Mouse (Mus musculus): Measurements from ENCODE around the gene Rpl23a. TPM values are rescaled to one million over a fixed set of nuclear protein-coding genes. Genes with fewer than 3 reads are reported as not detected.

Gene Rpl23a
- polyA plus RNA-seq, 1 experiment from 2014 or later: 1,230 TPM

DNA sequence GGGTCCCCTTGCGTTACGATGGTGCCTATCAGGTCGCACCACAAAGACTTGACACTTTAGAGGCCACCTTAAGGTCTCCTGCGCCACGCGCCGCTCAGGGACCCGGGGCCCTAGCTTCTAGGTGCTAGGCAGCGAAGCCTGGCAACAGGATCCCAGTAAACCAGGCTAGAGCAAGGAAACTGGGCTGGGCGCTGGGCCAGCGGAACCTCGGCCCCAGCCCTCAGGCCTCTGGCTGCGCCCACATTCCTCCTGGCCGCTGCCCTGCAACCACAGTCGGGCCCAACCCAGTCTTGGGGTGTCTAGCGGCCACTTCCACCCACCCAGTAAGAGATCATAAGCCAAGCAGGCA is 17.6 kb downstream of the Rpl23a start:
- Histone ChIP-seq H3K9me3 (ENCODE audit: control insufficient read depth, low read length) (no peaks in the 10 kb centered on the region), H3K4me1 (ENCODE audit: control insufficient read depth, insufficient read depth, low read length) (peaks cover 28% of the 10 kb centered on the region), H3K27me3 (ENCODE audit: control insufficient read depth, insufficient read depth, low read length) (no peaks in the 10 kb centered on the region), H3K9ac (ENCODE audit: low read length) (peak overlapping the region; percentile 93), H3K36me3 (ENCODE audit: control insufficient read depth, insufficient read depth, low read length) (peaks cover 13% of the 10 kb centered on the region), H3K4me2 (ENCODE audit: low read depth) (peak overlapping the region; percentile 89), H3K27ac (ENCODE audit: low read depth, low read length) (peak overlapping the region; percentile 99; the same call in 1 of the 2 replicates), H3K4me3 (ENCODE audit: low read depth, low read length) (peak overlapping the region; percentile 84)
- DNase-seq (ENCODE audit: low spot score): no peak
- WGBS: 4% methylated on average over 16 of the region's 16 CpGs
- no peak for ATAC-seq (ENCODE audit: insufficient read depth, low FRiP score, low TSS enrichment)

DNA sequence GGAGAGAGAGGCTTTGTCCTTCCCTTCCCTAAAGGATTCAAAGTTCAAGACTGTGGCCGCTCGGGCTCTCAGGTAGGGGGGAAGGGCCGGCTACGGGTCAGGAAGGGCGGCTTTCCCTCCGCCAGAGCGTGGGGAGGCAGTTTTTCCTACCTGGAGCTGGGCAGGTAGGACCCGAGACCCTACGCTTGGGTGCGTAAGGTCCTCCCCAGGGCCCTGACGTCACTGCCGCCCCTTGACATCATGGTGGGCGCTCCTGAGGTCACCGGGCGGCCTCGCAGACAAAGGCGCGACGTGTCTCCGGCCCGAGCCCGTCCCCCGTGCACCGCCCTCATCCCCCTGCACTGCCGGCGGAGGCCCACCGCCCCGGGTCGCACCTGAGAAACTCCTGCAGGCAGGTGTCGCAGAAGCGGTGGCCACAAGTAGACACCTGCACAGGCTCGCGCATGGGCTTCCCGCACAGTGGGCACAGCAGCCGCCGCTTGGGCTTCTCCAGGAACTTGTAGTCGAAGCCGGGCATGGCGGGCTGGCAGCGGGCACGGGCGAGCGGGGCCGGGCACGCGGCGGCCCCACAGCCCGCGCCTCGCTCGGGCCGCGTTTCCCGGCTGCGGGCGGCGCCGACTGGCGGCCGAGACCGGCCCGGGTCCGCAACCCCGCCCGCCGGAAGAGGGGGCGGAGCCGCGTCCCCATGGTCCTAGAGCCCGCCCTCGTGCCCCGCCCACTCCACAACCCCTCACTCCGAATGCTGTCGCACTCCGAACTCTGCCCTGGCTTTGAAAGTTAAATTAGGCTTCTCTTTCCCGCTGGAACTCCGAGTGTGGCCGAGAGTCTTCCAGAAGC is 18.2 kb downstream of the Rpl23a start, which contains the start of gene Traf4:
Gene Traf4, minus strand, starts transcription at position 666 of the 837 bp plus-strand sequence.
- ATAC-seq (ENCODE audit: insufficient read depth, low FRiP score, low TSS enrichment) (peak; percentile 68), DNase-seq (ENCODE audit: low spot score) (peak; percentile 94)
- Histone ChIP-seq H3K36me3 (ENCODE audit: control insufficient read depth, insufficient read depth, low read length) (peaks cover 16% of the 10 kb centered on the region), H3K4me1 (ENCODE audit: control insufficient read depth, insufficient read depth, low read length) (peaks cover 28% of the 10 kb centered on the region), H3K4me2 (ENCODE audit: low read depth) (peak within 1 kb of the TSS; percentile 89), H3K9ac (ENCODE audit: low read length) (peak within 1 kb of the TSS; percentile 93), H3K27me3 (ENCODE audit: control insufficient read depth, insufficient read depth, low read length) (no peaks in the 10 kb centered on the region), H3K4me3 (ENCODE audit: low read depth, low read length) (peak within 1 kb of the TSS; percentile 84), H3K27ac (ENCODE audit: low read depth, low read length) (peak within 1 kb of the TSS; percentile 99), H3K9me3 (ENCODE audit: control insufficient read depth, low read length) (no peaks in the 10 kb centered on the region)
- under 1% methylated on average over 69 of the region's 78 CpGs for WGBS

DNA sequence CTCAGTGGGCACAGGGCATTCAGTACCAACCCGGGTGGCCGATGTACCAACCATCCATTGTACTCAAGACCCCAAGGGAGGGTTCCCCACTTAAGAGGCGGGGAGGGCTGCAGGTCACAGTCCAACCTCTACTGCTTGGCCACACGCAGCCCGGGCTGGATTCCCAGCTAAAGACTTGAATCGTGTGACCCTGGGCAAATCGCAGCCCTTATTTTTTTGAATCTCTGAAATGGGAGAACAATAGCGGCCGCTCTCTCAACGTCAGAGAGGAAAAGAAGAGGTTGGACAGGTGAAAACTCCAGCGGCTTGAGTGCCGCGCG is 18.8 kb downstream of the Rpl23a start:
- ATAC-seq (ENCODE audit: insufficient read depth, low FRiP score, low TSS enrichment): no peak
- DNase-seq (ENCODE audit: low spot score): no peak
- H3K4me1 ChIP-seq (ENCODE audit: control insufficient read depth, insufficient read depth, low read length): peaks cover 28% of the 10 kb centered on the region

DNA sequence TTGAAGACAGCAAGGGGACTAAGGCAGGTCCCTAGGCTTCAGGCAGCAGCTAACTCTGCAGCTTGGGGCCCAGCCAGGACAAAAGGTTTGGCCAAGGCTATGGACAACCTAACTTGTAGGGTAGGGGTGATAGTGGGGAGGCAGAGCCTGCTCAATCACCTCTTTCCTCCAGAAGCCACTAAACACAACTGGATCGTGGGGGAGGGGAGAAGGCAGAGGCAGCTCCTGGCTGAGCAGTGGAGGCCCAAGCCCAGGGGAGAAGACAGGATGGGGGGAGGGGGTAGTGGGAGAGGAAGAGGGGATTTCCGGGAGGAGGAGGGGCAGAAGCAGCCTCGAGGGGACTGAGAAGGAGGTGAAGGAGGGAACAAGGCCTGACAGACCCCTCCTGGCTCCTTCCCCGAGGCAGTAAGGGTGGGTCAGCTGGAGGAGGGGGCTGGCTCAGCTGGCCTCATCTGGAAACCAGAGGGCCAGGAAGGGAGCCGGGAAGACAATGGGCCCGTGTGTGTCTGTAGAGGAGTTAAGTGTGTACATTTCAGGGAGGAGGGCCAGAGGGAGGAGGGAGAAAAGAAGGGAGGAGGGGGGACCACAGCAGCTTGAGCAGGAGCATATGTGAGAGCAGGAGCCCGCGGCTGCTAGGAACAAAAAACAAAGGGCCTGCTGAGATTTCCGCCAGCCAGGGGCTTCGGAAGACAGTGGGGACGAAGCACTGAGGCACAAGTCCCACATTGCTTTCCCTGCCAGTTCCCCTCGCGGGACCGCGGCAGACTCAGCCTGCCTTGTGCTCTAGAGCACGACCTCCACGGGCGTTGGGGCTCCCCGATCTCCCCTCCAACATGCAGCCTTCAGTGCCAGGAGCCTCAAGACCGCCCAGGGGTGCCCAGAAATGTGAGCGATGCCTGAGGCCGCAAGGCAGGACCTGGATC is 19.4 kb downstream of the Rpl23a start:
- Histone ChIP-seq H3K4me3 (ENCODE audit: low read depth, low read length) (peak overlapping the region; percentile 84), H3K27me3 (ENCODE audit: control insufficient read depth, insufficient read depth, low read length) (no peaks in the 10 kb centered on the region), H3K9me3 (ENCODE audit: control insufficient read depth, low read length) (no peaks in the 10 kb centered on the region), H3K27ac (ENCODE audit: low read depth, low read length) (peak overlapping the region; percentile 99), H3K36me3 (ENCODE audit: control insufficient read depth, insufficient read depth, low read length) (peaks cover 25% of the 10 kb centered on the region), H3K4me2 (ENCODE audit: low read depth) (peak overlapping the region; percentile 89), H3K4me1 (ENCODE audit: control insufficient read depth, insufficient read depth, low read length) (peaks cover 28% of the 10 kb centered on the region), H3K9ac (ENCODE audit: low read length) (peak overlapping the region; percentile 93)
- under 1% methylated on average over 22 of the region's 22 CpGs for WGBS
- ATAC-seq (ENCODE audit: insufficient read depth, low FRiP score, low TSS enrichment): peak; percentile 58
- peak; percentile 87 for DNase-seq (ENCODE audit: low spot score)

More for the DNA sequence above, 18.8 kb downstream of the Rpl23a start:
- WGBS: under 1% methylated on average over 14 of the region's 14 CpGs
- H3K4me2 ChIP-seq (ENCODE audit: low read depth): peak overlapping the region; percentile 89
- peak overlapping the region; percentile 84 for H3K4me3 ChIP-seq (ENCODE audit: low read depth, low read length)
- H3K36me3 ChIP-seq (ENCODE audit: control insufficient read depth, insufficient read depth, low read length): peaks cover 22% of the 10 kb centered on the region
- H3K9ac ChIP-seq (ENCODE audit: low read length): peak overlapping the region; percentile 93
- no peaks in the 10 kb centered on the region for H3K9me3 ChIP-seq (ENCODE audit: control insufficient read depth, low read length)
- H3K27ac ChIP-seq (ENCODE audit: low read depth, low read length): peak overlapping the region; percentile 99
- no peaks in the 10 kb centered on the region for H3K27me3 ChIP-seq (ENCODE audit: control insufficient read depth, insufficient read depth, low read length)

DNA sequence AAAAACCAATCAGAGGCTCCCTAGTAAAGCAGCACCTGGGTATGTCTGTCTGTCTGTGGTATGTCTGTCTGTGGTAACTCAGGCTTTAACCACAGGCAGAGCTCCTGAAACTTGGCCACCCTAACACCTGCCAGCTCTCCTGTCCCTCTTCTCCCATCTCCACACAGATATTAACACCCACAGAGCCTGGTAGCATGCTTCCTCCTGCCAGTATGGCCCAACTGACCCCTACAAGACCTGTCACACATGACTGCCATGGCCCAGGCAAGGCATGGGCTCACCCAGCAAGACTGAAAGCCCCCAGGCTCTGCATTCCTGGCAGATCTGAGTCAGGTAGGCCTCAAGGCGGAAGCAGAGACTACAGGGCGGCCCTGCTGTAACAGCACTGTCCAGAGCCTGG is 20.3 kb downstream of the Rpl23a start:
- no peaks in the 10 kb centered on the region for H3K9me3 ChIP-seq (ENCODE audit: control insufficient read depth, low read length)
- ATAC-seq (ENCODE audit: insufficient read depth, low FRiP score, low TSS enrichment): no peak
- peak overlapping the region; percentile 84 for H3K4me3 ChIP-seq (ENCODE audit: low read depth, low read length)
- DNase-seq (ENCODE audit: low spot score): no peak
- peaks cover 30% of the 10 kb centered on the region for H3K36me3 ChIP-seq (ENCODE audit: control insufficient read depth, insufficient read depth, low read length)
- 78% methylated on average over 2 of the region's 2 CpGs for WGBS
- peak overlapping the region; percentile 99 for H3K27ac ChIP-seq (ENCODE audit: low read depth, low read length)
- H3K4me2 ChIP-seq (ENCODE audit: low read depth): peak overlapping the region; percentile 89
- peak overlapping the region; percentile 93 for H3K9ac ChIP-seq (ENCODE audit: low read length)
- peaks cover 28% of the 10 kb centered on the region for H3K4me1 ChIP-seq (ENCODE audit: control insufficient read depth, insufficient read depth, low read length)
- H3K27me3 ChIP-seq (ENCODE audit: control insufficient read depth, insufficient read depth, low read length): no peaks in the 10 kb centered on the region

DNA sequence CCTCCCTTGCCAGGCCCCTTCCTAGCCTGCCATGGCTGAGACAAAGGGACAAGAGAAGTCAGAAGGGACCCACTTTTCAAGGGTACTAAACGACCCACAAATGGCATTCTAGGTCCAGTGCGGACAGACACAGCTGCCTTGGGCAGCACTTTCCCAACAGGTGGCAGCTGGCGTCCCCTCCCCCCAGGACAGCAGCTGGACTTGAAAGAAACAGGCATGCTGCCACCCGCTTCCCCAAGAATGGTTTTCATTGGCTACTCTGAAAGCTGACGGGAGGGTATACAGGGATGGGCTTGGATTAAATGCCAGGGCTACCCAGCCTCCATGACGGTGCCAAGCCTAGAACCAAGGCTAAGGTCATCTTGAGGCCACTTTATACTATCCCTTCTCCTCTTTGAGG is 20.9 kb downstream of the Rpl23a start:
- Histone ChIP-seq H3K4me2 (ENCODE audit: low read depth) (peak overlapping the region; percentile 89), H3K27ac (ENCODE audit: low read depth, low read length) (0 out of 2 replicates have a peak overlapping the region, but pooled peaks have one; percentile 44), H3K4me3 (ENCODE audit: low read depth, low read length) (peak overlapping the region; percentile 84; the same call in 1 of the 2 replicates), H3K9me3 (ENCODE audit: control insufficient read depth, low read length) (no peaks in the 10 kb centered on the region), H3K27me3 (ENCODE audit: control insufficient read depth, insufficient read depth, low read length) (no peaks in the 10 kb centered on the region), H3K9ac (ENCODE audit: low read length) (no peak overlapping the region), H3K4me1 (ENCODE audit: control insufficient read depth, insufficient read depth, low read length) (peaks cover 28% of the 10 kb centered on the region), H3K36me3 (ENCODE audit: control insufficient read depth, insufficient read depth, low read length) (peaks cover 34% of the 10 kb centered on the region)
- ATAC-seq (ENCODE audit: insufficient read depth, low FRiP score, low TSS enrichment) (no peak), DNase-seq (ENCODE audit: low spot score) (no peak)
- WGBS: 56% methylated on average over 6 of the region's 6 CpGs

DNA sequence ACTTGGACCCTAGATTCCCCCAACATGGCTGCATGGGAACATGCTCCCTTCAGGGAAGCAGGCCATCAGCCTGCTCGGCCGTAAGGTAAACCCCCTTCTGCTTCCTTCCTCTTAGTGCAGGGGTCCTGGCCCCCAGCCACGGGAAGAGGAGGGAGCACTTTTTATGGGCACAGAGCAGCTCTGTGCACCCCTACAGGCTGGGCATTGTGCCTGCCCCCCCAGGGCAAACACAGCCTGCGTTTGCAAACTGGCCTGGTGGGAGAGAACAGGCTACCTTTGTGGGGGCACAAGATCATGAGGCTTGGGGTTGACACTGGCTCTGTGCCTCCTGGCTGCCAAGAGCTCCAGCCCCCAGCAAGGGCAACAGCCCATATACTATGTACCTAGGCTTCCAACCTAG is 21.4 kb downstream of the Rpl23a start:
- no peak overlapping the region for H3K9ac ChIP-seq (ENCODE audit: low read length)
- 73% methylated on average over 4 of the region's 4 CpGs for WGBS
- H3K4me2 ChIP-seq (ENCODE audit: low read depth): no peak overlapping the region
- H3K4me3 ChIP-seq (ENCODE audit: low read depth, low read length): peak overlapping the region; percentile 84; the same call in 1 of the 2 replicates
- ATAC-seq (ENCODE audit: insufficient read depth, low FRiP score, low TSS enrichment): no peak
- H3K27me3 ChIP-seq (ENCODE audit: control insufficient read depth, insufficient read depth, low read length): no peaks in the 10 kb centered on the region
- 0 out of 2 replicates have a peak overlapping the region, but pooled peaks have one; percentile 44 for H3K27ac ChIP-seq (ENCODE audit: low read depth, low read length)
- peaks cover 36% of the 10 kb centered on the region for H3K36me3 ChIP-seq (ENCODE audit: control insufficient read depth, insufficient read depth, low read length)
- no peak for DNase-seq (ENCODE audit: low spot score)
- peaks cover 28% of the 10 kb centered on the region for H3K4me1 ChIP-seq (ENCODE audit: control insufficient read depth, insufficient read depth, low read length)
- H3K9me3 ChIP-seq (ENCODE audit: control insufficient read depth, low read length): no peaks in the 10 kb centered on the region

DNA sequence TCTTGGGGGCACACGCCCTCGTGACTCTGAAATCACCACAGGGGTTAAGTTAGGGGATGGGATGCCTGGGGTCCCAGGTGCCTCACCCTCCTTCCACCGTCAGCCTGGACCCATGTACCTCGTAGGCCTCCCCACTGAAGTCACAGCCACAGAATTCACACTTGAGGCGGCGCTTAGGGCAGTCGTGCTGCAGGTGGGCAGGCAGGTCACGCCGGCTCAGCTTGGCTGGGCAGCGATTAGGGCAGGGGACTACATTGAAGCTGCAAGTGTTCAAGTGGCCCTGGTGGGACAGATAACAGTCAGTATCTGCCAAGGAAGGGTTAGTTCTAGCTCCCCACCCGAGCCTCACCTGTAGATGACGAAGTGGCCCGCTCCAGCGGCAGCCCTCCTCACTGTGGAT is 22.2 kb downstream of the Rpl23a start:
- Histone ChIP-seq H3K27ac (ENCODE audit: low read depth, low read length) (no peak overlapping the region), H3K4me1 (ENCODE audit: control insufficient read depth, insufficient read depth, low read length) (peaks cover 27% of the 10 kb centered on the region), H3K4me2 (ENCODE audit: low read depth) (no peak overlapping the region), H3K9me3 (ENCODE audit: control insufficient read depth, low read length) (no peaks in the 10 kb centered on the region), H3K4me3 (ENCODE audit: low read depth, low read length) (no peak overlapping the region), H3K36me3 (ENCODE audit: control insufficient read depth, insufficient read depth, low read length) (peaks cover 36% of the 10 kb centered on the region), H3K27me3 (ENCODE audit: control insufficient read depth, insufficient read depth, low read length) (no peaks in the 10 kb centered on the region), H3K9ac (ENCODE audit: low read length) (no peak overlapping the region)
- ATAC-seq (ENCODE audit: insufficient read depth, low FRiP score, low TSS enrichment) (no peak), DNase-seq (ENCODE audit: low spot score) (no peak)
- 93% methylated on average over 14 of the region's 14 CpGs for WGBS

All from neural tube, embryonic 11.5 days (tissue).